Mouse (Mus musculus) layer of hippocampus, postnatal 25 days (tissue): ENCODE measurements at regions not wholly inside any gene's neighbourhood (a gene's known extent, or its start where the extent isn't known, plus 50 kb on each side); places are given as distances from the start of the nearest gene placed in this dataset.
"Not testable (repeated sequence)": the region's sequence is repeated elsewhere in the genome, so short reads cannot be mapped to it uniquely, and the experiment has no call there.

ENCODE experiments used
- DNase-seq, 2 experiments: peaks; one replicate each; pipeline ENCODE4 v3.0.0; 2022; ENCODE audit warnings: mixed read lengths in 2 of 2, low spot score in 1 of 2; ENCODE audit errors: extremely low spot score in 1 of 2

- DNase-seq, result no peak
These were observed 659.9 kb upstream of the Kcnd2 start for GRCm38 (mm10) chr6:20555320-20555883.

- no peak for DNase-seq
These were observed 642.7 kb upstream of the Kcnd2 start for GRCm38 (mm10) chr6:20572621-20573020.

- no peak for DNase-seq
These were observed 640.6 kb upstream of the Kcnd2 start for GRCm38 (mm10) chr6:20574734-20575133.

- DNase-seq, result no peak
These were observed 616.5 kb upstream of the Kcnd2 start for GRCm38 (mm10) chr6:20598783-20599182.

- peak in 1 of 2 experiments; percentile 8 for DNase-seq
These were observed 611.1 kb upstream of the Kcnd2 start for GRCm38 (mm10) chr6:20604170-20604569.

GRCm38 (mm10) chr6:20620476-20620875, 594.8 kb upstream of the Kcnd2 start:
- no peak for DNase-seq

GRCm38 (mm10) chr6:20626382-20626781, 588.9 kb upstream of the Kcnd2 start:
- no peak for DNase-seq

GRCm38 (mm10) chr6:20627071-20627470, 588.2 kb upstream of the Kcnd2 start:
- no peak for DNase-seq

GRCm38 (mm10) chr6:20640301-20640700, 575.0 kb upstream of the Kcnd2 start:
- no peak for DNase-seq

GRCm38 (mm10) chr6:20641375-20641774, 573.9 kb upstream of the Kcnd2 start:
- no peak for DNase-seq

GRCm38 (mm10) chr6:20641851-20642250, 573.5 kb upstream of the Kcnd2 start:
- DNase-seq, result no peak

GRCm38 (mm10) chr6:20657042-20657441, 558.3 kb upstream of the Kcnd2 start:
- no peak for DNase-seq

GRCm38 (mm10) chr6:20673219-20673618, 542.1 kb upstream of the Kcnd2 start:
- no peak for DNase-seq

GRCm38 (mm10) chr6:20686447-20687238, 528.7 kb upstream of the Kcnd2 start:
- not testable (repeated sequence) for DNase-seq

GRCm38 (mm10) chr6:20687239-20687575, 528.1 kb upstream of the Kcnd2 start:
- DNase-seq, result not testable (repeated sequence)

- no peak for DNase-seq
These were observed 489.4 kb upstream of the Kcnd2 start for GRCm38 (mm10) chr6:20725948-20726347.

- DNase-seq, result no peak
These were observed 476.2 kb upstream of the Kcnd2 start for GRCm38 (mm10) chr6:20739095-20739494.

GRCm38 (mm10) chr6:20740406-20740805, 474.9 kb upstream of the Kcnd2 start:
- no peak for DNase-seq

GRCm38 (mm10) chr6:20741240-20741639, 474.1 kb upstream of the Kcnd2 start:
- DNase-seq, result no peak

GRCm38 (mm10) chr6:20757240-20757639, 458.1 kb upstream of the Kcnd2 start:
- DNase-seq, result no peak

- DNase-seq, result no peak
These were observed 454.0 kb upstream of the Kcnd2 start for GRCm38 (mm10) chr6:20761300-20761699.

- no peak for DNase-seq
These were observed 439.4 kb upstream of the Kcnd2 start for GRCm38 (mm10) chr6:20775872-20776271.
